Mouse (Mus musculus) spleen, adult 2 months (tissue): ENCODE data around the gene Pid1. TPM values are rescaled to one million over a fixed set of nuclear protein-coding genes. Genes with fewer than 3 reads are reported as not detected.

Experiments
- DNase-seq, 2 experiments: peaks; one replicate each; pipeline versions ENCODE4 v3.0.0 to v3.0.0-alpha.2; 2012 to 2021; ENCODE audit warnings: low spot score in 2 of 2, low read depth in 1 of 2
- H3K27ac ChIP-seq: fragments of 200-500 bp; 2 replicates; pipeline ENCODE4 v1.5.1; 2012; ENCODE audit warnings: low read length, inconsistent platforms; ENCODE audit not compliant: insufficient read depth
- H3K27me3 ChIP-seq: fragments of 200-500 bp; 2 replicates; pipeline ENCODE4 v1.6.1; 2012; ENCODE audit warnings: mild to moderate bottlenecking, moderate library complexity, low read length, inconsistent platforms; ENCODE audit not compliant: control insufficient read depth, insufficient read depth
- H3K36me3 ChIP-seq: fragments of 200-500 bp; 2 replicates; pipeline ENCODE4 v1.6.1; 2012; ENCODE audit warnings: mild to moderate bottlenecking, low read length, inconsistent platforms; ENCODE audit not compliant: control insufficient read depth, insufficient read depth
- H3K4me1 ChIP-seq: fragments of 200-500 bp; 2 replicates; pipeline ENCODE4 v1.6.1; 2011; ENCODE audit warnings: inconsistent platforms; ENCODE audit not compliant: control insufficient read depth, insufficient read depth, insufficient read length
- H3K4me3 ChIP-seq: fragments of 200-500 bp; 2 replicates; pipeline ENCODE4 v1.5.1; 2011; ENCODE audit warnings: mild to moderate bottlenecking, inconsistent platforms; ENCODE audit not compliant: insufficient read depth, insufficient read length; ENCODE audit errors: extremely low read depth
- CTCF ChIP-seq: fragments of 200-500 bp; IDR thresholded peaks from 2 replicates; pipeline ENCODE4 v1.5.1; 2011; ENCODE audit warnings: mild to moderate bottlenecking, inconsistent platforms; ENCODE audit not compliant: insufficient read depth, insufficient read length, insufficient replicate concordance; ENCODE audit errors: extremely low read depth
- POLR2A ChIP-seq: fragments of 200-500 bp; IDR thresholded peaks from 2 replicates; pipeline ENCODE4 v1.6.1; 2011; ENCODE audit warnings: low read depth, low read length, inconsistent platforms
- WGBS: fragments of 180-500 bp; shearing (Covaris S2); methylation state at CpG from one replicate; pipeline ENCODE4 v1.1.7; 2018; 5-methylcytosine and 5-hydroxymethylcytosine counted together
- polyA plus RNA-seq: library from polyadenylated mRNA; depleted of rRNA; stranded (reverse); fragments of >200 nt; gene quantifications from 2 replicates; pipeline ENCODE4 v1.2.3, GENCODE M21; 2012

Gene Pid1
- polyA plus RNA-seq, 1 experiment = 8.4 TPM

GRCm38 (mm10) chr1:84119306-84119705 lies 244.7 kb downstream of the Pid1 start:
- H3K27me3 ChIP-seq = no peaks in the 10 kb centered on the region
- no peak overlapping the region for H3K27ac ChIP-seq
- no peaks in the 10 kb centered on the region for H3K4me1 ChIP-seq
- no peaks in the 10 kb centered on the region for H3K36me3 ChIP-seq
- TF ChIP-seq CTCF (no peak), POLR2A (no peak)
- 71% methylated on average over 2 of the region's 2 CpGs for WGBS
- no peak overlapping the region for H3K4me3 ChIP-seq
- no peak for DNase-seq

- Histone ChIP-seq H3K36me3 (no peaks in the 10 kb centered on the region), H3K4me1 (no peaks in the 10 kb centered on the region), H3K27ac (no peak overlapping the region), H3K4me3 (no peak overlapping the region), H3K27me3 (no peaks in the 10 kb centered on the region)
- no peak for DNase-seq
- 91% methylated on average over 4 of the region's 4 CpGs for WGBS
- no peak for TF ChIP-seq CTCF
- no peak for TF ChIP-seq POLR2A
These were observed 257.2 kb downstream of the Pid1 start for GRCm38 (mm10) chr1:84106756-84107155.

GRCm38 (mm10) chr1:84102052-84102451 lies 261.9 kb downstream of the Pid1 start:
- no peak overlapping the region for H3K27ac ChIP-seq
- TF ChIP-seq POLR2A (no peak), CTCF (no peak)
- no peaks in the 10 kb centered on the region for H3K27me3 ChIP-seq
- no peak for DNase-seq
- H3K4me1 ChIP-seq = no peaks in the 10 kb centered on the region
- no peaks in the 10 kb centered on the region for H3K36me3 ChIP-seq
- 79% methylated on average over 2 of the region's 2 CpGs for WGBS
- no peak overlapping the region for H3K4me3 ChIP-seq

- Histone ChIP-seq H3K27me3 (no peaks in the 10 kb centered on the region), H3K4me1 (no peaks in the 10 kb centered on the region), H3K4me3 (no peak overlapping the region), H3K36me3 (no peaks in the 10 kb centered on the region), H3K27ac (no peak overlapping the region)
- no peak for DNase-seq
- TF ChIP-seq POLR2A = no peak
- TF ChIP-seq CTCF = no peak
These were observed 266.6 kb downstream of the Pid1 start for GRCm38 (mm10) chr1:84097398-84097797.

DNA sequence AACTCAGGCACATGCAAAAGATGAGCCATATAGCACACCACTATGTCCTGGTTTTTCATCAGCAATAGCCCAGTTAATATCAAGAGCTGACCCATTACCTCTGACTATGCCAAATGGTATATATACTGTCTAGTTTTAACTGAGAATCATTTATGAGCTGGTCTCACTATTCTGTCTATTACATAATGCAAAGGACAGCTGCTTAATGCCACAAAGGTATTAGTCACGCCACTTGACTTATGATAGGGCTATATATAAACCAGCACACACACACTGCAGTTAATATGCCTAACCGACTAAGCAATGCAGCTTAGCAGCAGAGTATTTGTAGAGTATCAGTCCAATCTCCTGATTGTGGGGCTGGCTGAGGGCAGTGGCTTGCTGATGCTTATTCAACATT lies 270.7 kb downstream of the Pid1 start:
- no peak overlapping the region for H3K27ac ChIP-seq
- TF ChIP-seq CTCF = no peak
- no peak for TF ChIP-seq POLR2A
- no peak for DNase-seq
- no peaks in the 10 kb centered on the region for H3K4me1 ChIP-seq
- H3K4me3 ChIP-seq = no peak overlapping the region
- 73% methylated on average over 2 of the region's 2 CpGs for WGBS
- H3K27me3 ChIP-seq = no peaks in the 10 kb centered on the region
- no peaks in the 10 kb centered on the region for H3K36me3 ChIP-seq

- DNase-seq = no peak
- no peaks in the 10 kb centered on the region for H3K4me1 ChIP-seq
- WGBS = 79% methylated on average over 2 of the region's 2 CpGs
- TF ChIP-seq CTCF (no peak), POLR2A (no peak)
- no peak overlapping the region for H3K27ac ChIP-seq
- no peaks in the 10 kb centered on the region for H3K27me3 ChIP-seq
- no peaks in the 10 kb centered on the region for H3K36me3 ChIP-seq
- no peak overlapping the region for H3K4me3 ChIP-seq
These were observed 274.3 kb downstream of the Pid1 start for GRCm38 (mm10) chr1:84089664-84090063.

DNA sequence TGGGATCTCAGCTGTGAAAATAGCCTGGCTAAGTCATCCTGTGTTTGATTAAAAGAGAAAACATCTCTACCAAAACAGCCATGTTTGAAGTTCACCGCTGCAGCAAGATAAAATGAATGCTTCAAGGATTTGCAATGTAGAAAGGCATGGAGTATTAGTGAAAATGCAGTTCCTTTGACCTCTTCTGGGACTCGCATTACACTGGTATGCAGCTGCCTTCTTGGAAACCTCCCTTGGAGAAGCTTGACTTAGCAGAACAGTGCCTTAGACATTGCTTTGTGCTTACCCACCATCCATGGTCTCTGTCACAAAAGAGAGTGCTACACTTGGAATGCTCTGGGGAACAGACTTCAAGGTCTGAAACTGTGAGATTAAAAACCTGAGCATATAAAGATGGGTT lies 276.0 kb downstream of the Pid1 start:
- Histone ChIP-seq H3K27me3 (no peaks in the 10 kb centered on the region), H3K4me3 (no peak overlapping the region), H3K36me3 (no peaks in the 10 kb centered on the region), H3K27ac (no peak overlapping the region), H3K4me1 (no peaks in the 10 kb centered on the region)
- DNase-seq = no peak
- TF ChIP-seq POLR2A (no peak), CTCF (no peak)
- WGBS = 91% methylated on average over 2 of the region's 2 CpGs

GRCm38 (mm10) chr1:84087325-84087724 lies 276.7 kb downstream of the Pid1 start:
- Histone ChIP-seq H3K4me3 (no peak overlapping the region), H3K36me3 (no peaks in the 10 kb centered on the region), H3K27ac (no peak overlapping the region), H3K4me1 (no peaks in the 10 kb centered on the region), H3K27me3 (no peaks in the 10 kb centered on the region)
- TF ChIP-seq POLR2A (no peak), CTCF (no peak)
- WGBS = 83% methylated on average over 6 of the region's 6 CpGs
- no peak for DNase-seq
